Mouse (Mus musculus) megakaryocyte, embryonic 14.5 days (primary cell): ENCODE results near the gene Abhd6. TPM values are rescaled to one million over a fixed set of nuclear protein-coding genes. Genes with fewer than 3 reads are reported as not detected.

Experiments used
- H3K27me3 ChIP-seq: replicated peaks from 2 replicates; pipeline ENCODE3; 2012; ENCODE audit warnings: inconsistent platforms
- H3K36me3 ChIP-seq: replicated peaks from 2 replicates; pipeline ENCODE3; 2012; ENCODE audit warnings: low read length, inconsistent platforms, mixed read lengths
- H3K4me1 ChIP-seq: 2 replicates; pipeline ENCODE4 v1.6.1; 2012; ENCODE audit warnings: inconsistent platforms
- H3K4me3 ChIP-seq: replicated peaks from 2 replicates; pipeline ENCODE3; 2012; ENCODE audit warnings: moderate library complexity, mild to moderate bottlenecking, inconsistent platforms
- H3K9me3 ChIP-seq: 2 replicates; pipeline ENCODE4 v1.6.1; 2012; ENCODE audit warnings: inconsistent platforms
- FLI1 ChIP-seq: IDR thresholded peaks from 2 replicates; pipeline ENCODE4 v1.6.1; 2012; ENCODE audit warnings: low read length, inconsistent platforms, mixed read lengths
- GATA1 ChIP-seq: IDR thresholded peaks from 3 replicates; pipeline ENCODE4 v1.6.1; 2012; ENCODE audit warnings: mixed read lengths, low read length, inconsistent platforms, borderline replicate concordance
- polyA plus RNA-seq: library from polyadenylated mRNA; stranded (reverse); fragments of >175 nt; gene quantifications from 2 replicates; pipeline ENCODE4 v1.2.3, GENCODE M21; 2012; ENCODE audit warnings: low replicate concordance; ENCODE audit not compliant: insufficient read depth

Gene Abhd6
- polyA plus RNA-seq, 1 experiment = not detected

- H3K9me3 ChIP-seq = no peaks in the 10 kb centered on the region
- H3K27me3 ChIP-seq = peaks cover 32% of the 10 kb centered on the region
- H3K4me1 ChIP-seq = peaks cover 17% of the 10 kb centered on the region
- TF ChIP-seq FLI1 (no peak), GATA1 (no peak)
- H3K36me3 ChIP-seq = no peaks in the 10 kb centered on the region
- no peak overlapping the region for H3K4me3 ChIP-seq
These were observed 5.2 kb downstream of the Abhd6 start for GRCm38 (mm10) chr14:8007923-8008322.

- TF ChIP-seq FLI1 (no peak), GATA1 (no peak)
- Histone ChIP-seq H3K9me3 (no peaks in the 10 kb centered on the region), H3K27me3 (peaks cover 14% of the 10 kb centered on the region), H3K36me3 (no peaks in the 10 kb centered on the region), H3K4me3 (no peak overlapping the region), H3K4me1 (0 out of 2 replicates have a peak, but pooled peaks cover 3% of the 10 kb centered on the region)
These were observed 8.6 kb downstream of the Abhd6 start for GRCm38 (mm10) chr14:8011297-8011696.

- Histone ChIP-seq H3K4me3 (no peak overlapping the region), H3K4me1 (0 out of 2 replicates have a peak, but pooled peaks cover 3% of the 10 kb centered on the region), H3K36me3 (no peaks in the 10 kb centered on the region), H3K27me3 (peaks cover 14% of the 10 kb centered on the region), H3K9me3 (no peaks in the 10 kb centered on the region)
- TF ChIP-seq FLI1 = no peak
- TF ChIP-seq GATA1 = no peak
These were observed 9.2 kb downstream of the Abhd6 start for GRCm38 (mm10) chr14:8011938-8012337.

- Histone ChIP-seq H3K27me3 (peaks cover 7% of the 10 kb centered on the region), H3K4me1 (0 out of 2 replicates have a peak, but pooled peaks cover 3% of the 10 kb centered on the region), H3K9me3 (no peaks in the 10 kb centered on the region), H3K36me3 (no peaks in the 10 kb centered on the region), H3K4me3 (no peak overlapping the region)
- TF ChIP-seq FLI1 = no peak
- TF ChIP-seq GATA1 = no peak
These were observed 13.1 kb downstream of the Abhd6 start for GRCm38 (mm10) chr14:8015756-8016155.

GRCm38 (mm10) chr14:8016276-8016675 lies 13.6 kb downstream of the Abhd6 start:
- Histone ChIP-seq H3K9me3 (no peaks in the 10 kb centered on the region), H3K4me1 (0 out of 2 replicates have a peak, but pooled peaks cover 3% of the 10 kb centered on the region), H3K4me3 (no peak overlapping the region), H3K36me3 (no peaks in the 10 kb centered on the region), H3K27me3 (peaks cover 7% of the 10 kb centered on the region)
- TF ChIP-seq GATA1 = no peak
- TF ChIP-seq FLI1 = no peak

GRCm38 (mm10) chr14:8016951-8017350 lies 14.2 kb downstream of the Abhd6 start:
- Histone ChIP-seq H3K9me3 (no peaks in the 10 kb centered on the region), H3K4me3 (no peak overlapping the region), H3K36me3 (no peaks in the 10 kb centered on the region), H3K27me3 (peaks cover 7% of the 10 kb centered on the region), H3K4me1 (0 out of 2 replicates have a peak, but pooled peaks cover 3% of the 10 kb centered on the region)
- TF ChIP-seq GATA1 = no peak
- TF ChIP-seq FLI1 = no peak

- TF ChIP-seq FLI1 = no peak
- no peak for TF ChIP-seq GATA1
- Histone ChIP-seq H3K36me3 (no peaks in the 10 kb centered on the region), H3K27me3 (peaks cover 5% of the 10 kb centered on the region)
These were observed 17.3 kb downstream of the Abhd6 start for GRCm38 (mm10) chr14:8020011-8020410.

GRCm38 (mm10) chr14:8020546-8020945 lies 17.8 kb downstream of the Abhd6 start:
- H3K4me3 ChIP-seq = no peak overlapping the region
- peaks cover 9% of the 10 kb centered on the region for H3K27me3 ChIP-seq
- TF ChIP-seq FLI1 (no peak), GATA1 (no peak)
- H3K36me3 ChIP-seq = no peaks in the 10 kb centered on the region
- H3K9me3 ChIP-seq = no peaks in the 10 kb centered on the region
- no peaks in the 10 kb centered on the region for H3K4me1 ChIP-seq

More at GRCm38 (mm10) chr14:8020011-8020410, 17.3 kb downstream of the Abhd6 start:
- Histone ChIP-seq H3K4me3 (no peak overlapping the region), H3K4me1 (no peaks in the 10 kb centered on the region), H3K9me3 (no peaks in the 10 kb centered on the region)

GRCm38 (mm10) chr14:8024469-8024868 lies 21.8 kb downstream of the Abhd6 start:
- H3K27me3 ChIP-seq = peaks cover 8% of the 10 kb centered on the region
- no peaks in the 10 kb centered on the region for H3K36me3 ChIP-seq
- H3K9me3 ChIP-seq = no peaks in the 10 kb centered on the region
- no peak overlapping the region for H3K4me3 ChIP-seq
- TF ChIP-seq FLI1 = no peak
- TF ChIP-seq GATA1 = no peak
- H3K4me1 ChIP-seq = 0 out of 2 replicates have a peak, but pooled peaks cover 3% of the 10 kb centered on the region

- TF ChIP-seq FLI1 (no peak), GATA1 (no peak)
- peaks cover 8% of the 10 kb centered on the region for H3K27me3 ChIP-seq
- H3K36me3 ChIP-seq = no peaks in the 10 kb centered on the region
- 0 out of 2 replicates have a peak, but pooled peaks cover 3% of the 10 kb centered on the region for H3K4me1 ChIP-seq
- no peak overlapping the region for H3K4me3 ChIP-seq
- H3K9me3 ChIP-seq = no peaks in the 10 kb centered on the region
These were observed 22.2 kb downstream of the Abhd6 start for GRCm38 (mm10) chr14:8024936-8025335.

GRCm38 (mm10) chr14:8026769-8027531 lies 24.2 kb downstream of the Abhd6 start:
- H3K4me1 ChIP-seq = 0 out of 2 replicates have a peak, but pooled peaks cover 3% of the 10 kb centered on the region
- TF ChIP-seq FLI1 (no peak), GATA1 (no peak)
- no peak overlapping the region for H3K4me3 ChIP-seq
- no peaks in the 10 kb centered on the region for H3K36me3 ChIP-seq
- H3K9me3 ChIP-seq = no peaks in the 10 kb centered on the region
- H3K27me3 ChIP-seq = peaks cover 12% of the 10 kb centered on the region
